Mouse (Mus musculus): ENCODE data around the gene Gm49358.

Gene Gm49358

DNA sequence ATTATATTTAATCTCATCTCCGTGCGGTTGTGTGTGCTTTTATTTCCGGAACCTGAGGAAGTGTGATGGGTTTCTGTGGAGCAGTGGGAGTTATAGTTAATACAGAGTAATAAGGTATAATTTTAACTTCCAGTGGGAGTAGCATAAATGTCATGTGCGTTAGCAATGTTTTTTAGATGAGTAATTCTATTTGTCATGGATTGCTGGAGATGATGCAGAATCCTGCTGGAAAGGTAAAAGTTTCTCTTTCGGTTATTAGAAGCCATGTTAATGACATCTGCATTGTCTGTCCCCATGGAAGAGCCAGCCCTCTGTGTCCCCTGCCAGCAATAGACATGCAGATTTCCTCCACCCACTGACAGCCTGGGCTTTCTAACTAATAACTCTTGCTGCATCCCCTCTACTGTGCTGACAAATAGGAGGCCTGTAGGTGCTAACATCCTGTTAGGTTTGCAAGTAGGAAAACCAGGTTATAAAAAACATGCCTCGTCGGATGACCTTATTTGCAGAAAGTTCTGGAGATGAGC is 25.4 kb downstream of the Gm49358 start:
- H3K27me3 ChIP-seq (ENCODE audit: insufficient read depth, low read length): no peaks in the 10 kb centered on the region
- peaks cover 8% of the 10 kb centered on the region; the same call in 1 of the 2 replicates for H3K9me3 ChIP-seq (ENCODE audit: low read length)
- H3K36me3 ChIP-seq (ENCODE audit: insufficient read depth, low read length): no peaks in the 10 kb centered on the region
- no peak overlapping the region for H3K4me3 ChIP-seq (replicated peaks; ENCODE audit: low read length)
- TF ChIP-seq NANOG (IDR thresholded peaks at IDR 0.05; ENCODE audit: borderline replicate concordance, low read length): no peak
- no peak for TF ChIP-seq CTCF (conservative IDR thresholded peaks at IDR 0.05; ENCODE audit: low read length)
- TF ChIP-seq POU5F1 (IDR thresholded peaks at IDR 0.05; ENCODE audit: borderline replicate concordance, low read length): no peak
- peaks cover 85% of the 10 kb centered on the region for H3K4me1 ChIP-seq (replicated peaks; ENCODE audit: low read depth, low read length)

DNA sequence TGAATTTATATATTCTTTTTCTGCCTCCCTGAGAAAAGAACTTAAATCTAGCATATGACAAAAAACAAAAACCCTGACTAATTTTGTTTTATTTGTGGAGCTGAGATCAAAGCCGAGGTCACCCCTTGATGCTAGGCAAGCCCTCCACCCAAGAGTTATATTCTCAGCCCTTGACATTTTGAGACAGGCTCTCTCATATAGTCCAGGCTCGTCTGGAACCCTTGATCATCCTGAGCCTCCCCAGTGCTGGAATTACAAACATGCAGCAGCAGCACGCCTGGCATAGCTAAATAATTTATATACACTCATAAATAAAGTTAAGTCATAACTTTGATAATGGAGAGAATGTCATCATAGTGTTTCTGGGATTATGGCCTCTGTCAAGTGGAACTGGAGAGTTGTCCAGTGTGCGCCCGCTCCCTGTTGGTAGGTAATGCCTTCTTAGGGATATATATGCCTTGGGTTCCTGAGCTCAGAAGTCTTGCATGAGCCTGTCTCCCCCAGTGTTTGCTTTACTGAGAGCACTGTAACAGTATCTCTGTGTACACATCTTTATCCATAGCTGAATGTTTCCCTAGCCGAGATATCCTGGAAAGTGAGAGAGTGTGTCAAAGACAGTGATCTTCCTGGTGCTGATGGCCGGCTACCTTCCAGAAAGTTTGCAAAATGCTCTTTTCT is 27.9 kb downstream of the Gm49358 start:
- Histone ChIP-seq H3K36me3 (ENCODE audit: insufficient read depth, low read length) (no peaks in the 10 kb centered on the region), H3K4me3 (replicated peaks; ENCODE audit: low read length) (no peak overlapping the region), H3K9me3 (ENCODE audit: low read length) (peaks cover 8% of the 10 kb centered on the region; the same call in 1 of the 2 replicates), H3K27me3 (ENCODE audit: insufficient read depth, low read length) (no peaks in the 10 kb centered on the region), H3K4me1 (replicated peaks; ENCODE audit: low read depth, low read length) (peaks cover 72% of the 10 kb centered on the region)
- TF ChIP-seq POU5F1 (IDR thresholded peaks at IDR 0.05; ENCODE audit: borderline replicate concordance, low read length): no peak
- TF ChIP-seq CTCF (conservative IDR thresholded peaks at IDR 0.05; ENCODE audit: low read length): no peak

- no peaks in the 10 kb centered on the region for H3K36me3 ChIP-seq (ENCODE audit: insufficient read depth, low read length)
- H3K27me3 ChIP-seq (ENCODE audit: insufficient read depth, low read length): no peaks in the 10 kb centered on the region
- H3K4me3 ChIP-seq (replicated peaks; ENCODE audit: low read length): no peak overlapping the region
- H3K4me1 ChIP-seq (replicated peaks; ENCODE audit: low read depth, low read length): peaks cover 59% of the 10 kb centered on the region
- H3K9me3 ChIP-seq (ENCODE audit: low read length): peaks cover 8% of the 10 kb centered on the region; the same call in 1 of the 2 replicates
- TF ChIP-seq NANOG (IDR thresholded peaks at IDR 0.05; ENCODE audit: borderline replicate concordance, low read length) (no peak), POU5F1 (IDR thresholded peaks at IDR 0.05; ENCODE audit: borderline replicate concordance, low read length) (no peak)
Observed at GRCm38 (mm10) chr10:86793509-86793951, 29.8 kb downstream of the Gm49358 start.

DNA sequence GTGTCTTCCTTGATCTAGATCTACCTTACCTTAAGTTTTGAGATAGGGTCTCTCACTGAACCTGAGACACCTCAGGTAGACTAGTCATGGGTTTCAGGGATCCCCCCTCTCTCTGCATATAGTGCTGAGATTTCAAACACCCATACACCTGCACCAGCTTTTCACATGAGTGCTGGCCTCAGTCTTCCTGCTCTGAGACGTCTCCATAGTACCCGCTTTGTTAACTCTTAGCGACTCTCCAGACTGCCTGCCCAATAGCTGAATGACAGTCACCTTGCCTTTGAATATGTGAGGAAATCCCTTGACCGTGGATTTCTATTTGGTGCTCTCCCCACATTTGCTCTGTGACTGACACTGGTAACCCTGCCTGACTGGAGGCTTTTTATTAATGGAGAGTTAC is 30.4 kb downstream of the Gm49358 start:
- no peak for TF ChIP-seq CTCF (conservative IDR thresholded peaks at IDR 0.05; ENCODE audit: low read length)
- no peak for TF ChIP-seq POU5F1 (IDR thresholded peaks at IDR 0.05; ENCODE audit: borderline replicate concordance, low read length)
- no peak for TF ChIP-seq NANOG (IDR thresholded peaks at IDR 0.05; ENCODE audit: borderline replicate concordance, low read length)
- H3K4me3 ChIP-seq (replicated peaks; ENCODE audit: low read length): no peak overlapping the region
- peaks cover 52% of the 10 kb centered on the region for H3K4me1 ChIP-seq (replicated peaks; ENCODE audit: low read depth, low read length)
- H3K27me3 ChIP-seq (ENCODE audit: insufficient read depth, low read length): no peaks in the 10 kb centered on the region
- no peaks in the 10 kb centered on the region for H3K36me3 ChIP-seq (ENCODE audit: insufficient read depth, low read length)
- H3K9me3 ChIP-seq (ENCODE audit: low read length): peaks cover 8% of the 10 kb centered on the region; the same call in 1 of the 2 replicates

GRCm38 (mm10) chr10:86794794-86795535 is 31.2 kb downstream of the Gm49358 start:
- Histone ChIP-seq H3K4me1 (replicated peaks; ENCODE audit: low read depth, low read length) (peaks cover 45% of the 10 kb centered on the region), H3K36me3 (ENCODE audit: insufficient read depth, low read length) (no peaks in the 10 kb centered on the region), H3K4me3 (replicated peaks; ENCODE audit: low read length) (no peak overlapping the region), H3K9me3 (ENCODE audit: low read length) (peaks cover 8% of the 10 kb centered on the region; the same call in 1 of the 2 replicates), H3K27me3 (ENCODE audit: insufficient read depth, low read length) (no peaks in the 10 kb centered on the region)
- TF ChIP-seq NANOG (IDR thresholded peaks at IDR 0.05; ENCODE audit: borderline replicate concordance, low read length) (no peak), CTCF (conservative IDR thresholded peaks at IDR 0.05; ENCODE audit: low read length) (no peak), POU5F1 (IDR thresholded peaks at IDR 0.05; ENCODE audit: borderline replicate concordance, low read length) (no peak)

- TF ChIP-seq POU5F1 (IDR thresholded peaks at IDR 0.05; ENCODE audit: borderline replicate concordance, low read length) (no peak), CTCF (conservative IDR thresholded peaks at IDR 0.05; ENCODE audit: low read length) (no peak)
- Histone ChIP-seq H3K4me1 (replicated peaks; ENCODE audit: low read depth, low read length) (peaks cover 33% of the 10 kb centered on the region), H3K9me3 (ENCODE audit: low read length) (peaks cover 8% of the 10 kb centered on the region; the same call in 1 of the 2 replicates), H3K4me3 (replicated peaks; ENCODE audit: low read length) (peak overlapping the region; percentile 41; the same call in 1 of the 2 replicates), H3K27me3 (ENCODE audit: insufficient read depth, low read length) (no peaks in the 10 kb centered on the region), H3K36me3 (ENCODE audit: insufficient read depth, low read length) (no peaks in the 10 kb centered on the region)
Observed at GRCm38 (mm10) chr10:86796073-86796741, 32.4 kb downstream of the Gm49358 start.

- 0 out of 2 replicates have a peak, but pooled peaks cover 2% of the 10 kb centered on the region for H3K4me1 ChIP-seq (replicated peaks; ENCODE audit: low read depth, low read length)
- H3K27me3 ChIP-seq (ENCODE audit: insufficient read depth, low read length): no peaks in the 10 kb centered on the region
- peaks cover 55% of the 10 kb centered on the region for H3K36me3 ChIP-seq (ENCODE audit: insufficient read depth, low read length)
- TF ChIP-seq POU5F1 (IDR thresholded peaks at IDR 0.05; ENCODE audit: borderline replicate concordance, low read length) (no peak), NANOG (IDR thresholded peaks at IDR 0.05; ENCODE audit: borderline replicate concordance, low read length) (no peak), CTCF (conservative IDR thresholded peaks at IDR 0.05; ENCODE audit: low read length) (no peak)
- no peak overlapping the region for H3K4me3 ChIP-seq (replicated peaks; ENCODE audit: low read length)
- no peaks in the 10 kb centered on the region for H3K9me3 ChIP-seq (ENCODE audit: low read length)
Observed at GRCm38 (mm10) chr10:86807362-86807761, 43.6 kb downstream of the Gm49358 start.

Measured in E14TG2a.4 (cell line).